Mouse (Mus musculus) central nervous system, embryonic 14 days (tissue): ENCODE measurements around the gene Spatc1l. TPM values are rescaled to one million over a fixed set of nuclear protein-coding genes. Genes with fewer than 3 reads are reported as not detected.

Experiments
- polyA plus RNA-seq: library from polyadenylated mRNA; depleted of rRNA; stranded (reverse); fragments of >200 nt; gene quantifications from 2 replicates; pipeline ENCODE4 v1.2.3, GENCODE M21; 2012; rRNA removed

Spatc1l gene
- 0.29 and 0.37 TPM in 2 replicates for polyA plus RNA-seq

DNA sequence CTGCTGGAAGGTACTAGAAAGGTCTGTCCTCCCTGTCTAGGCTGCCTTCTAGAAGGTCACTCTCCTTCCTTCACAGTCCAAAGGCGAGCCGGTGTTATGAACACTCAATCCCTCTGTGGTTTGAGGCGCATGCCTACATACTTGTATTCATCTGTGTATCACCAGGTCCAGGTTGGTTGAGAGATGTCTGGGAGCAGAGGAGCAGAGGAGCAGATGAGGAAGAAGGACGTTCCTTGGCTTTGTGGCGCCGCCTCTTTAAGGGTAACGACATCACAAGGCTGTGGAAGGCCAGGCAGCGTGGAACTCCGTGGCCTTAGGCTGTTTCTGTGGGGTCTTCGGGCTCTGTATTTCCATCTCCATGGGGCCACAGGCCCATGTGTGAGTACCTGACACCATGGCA lies at the start of gene Spatc1l:
TSS of gene Spatc1l (plus strand) at position 301 of the 400 bp plus-strand sequence.

DNA sequence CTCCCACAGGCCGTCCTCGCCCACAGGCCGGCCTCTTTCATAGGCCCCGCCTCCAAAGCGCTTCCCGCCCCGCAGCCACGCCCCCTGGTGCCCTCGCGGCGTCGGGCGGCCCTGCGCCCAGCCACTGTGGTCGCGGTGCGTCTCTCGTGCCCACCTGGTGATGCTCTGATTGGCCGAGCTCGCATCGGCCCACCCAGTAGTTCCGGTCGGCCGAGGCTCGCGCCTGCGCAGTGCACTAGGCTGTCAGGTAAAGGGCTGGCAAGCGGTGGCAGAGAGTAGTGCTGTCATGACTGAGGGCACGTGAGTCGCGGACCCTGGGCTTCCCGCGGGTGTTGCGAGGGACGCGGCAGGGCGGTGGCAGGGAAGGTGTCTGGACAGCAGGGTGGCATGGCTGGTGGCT lies 30.7 kb upstream of the Spatc1l start, which contains the start of gene Lss:
TSS of gene Lss (plus strand) at position 214 of the 400 bp plus-strand sequence.

DNA sequence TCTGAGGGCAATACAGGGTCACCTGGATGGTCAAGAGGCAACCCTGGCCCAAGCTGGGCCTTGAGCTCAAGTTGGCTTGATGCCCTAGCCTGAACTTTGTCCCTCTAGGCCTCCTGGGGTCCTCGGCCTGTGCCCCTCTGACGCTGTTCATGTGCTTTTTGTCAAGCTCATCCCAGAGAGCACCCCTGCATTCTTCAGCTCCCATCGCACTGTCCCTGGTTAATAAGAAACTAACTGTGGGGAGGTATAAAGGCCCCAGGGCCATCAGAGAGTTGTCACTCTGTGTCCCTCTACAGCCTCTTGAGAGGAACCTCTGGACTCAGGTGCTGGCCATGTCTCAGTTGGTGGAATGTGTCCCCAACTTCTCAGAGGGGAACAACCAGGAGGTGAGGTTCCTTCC lies 13.3 kb downstream of the Spatc1l start, which contains the start of gene Ftcd:
TSS of gene Ftcd (plus strand) at position 275 of the 400 bp plus-strand sequence.

Other genes with a start within 250 kb of the Spatc1l start
- 41.2 and 44.0 TPM in 2 replicates for gene Dip2a, start 217.0 kb upstream of the Spatc1l start, polyA plus RNA-seq
- gene AC141477.1, start 121.8 kb upstream of the Spatc1l start, polyA plus RNA-seq: not detected in 2 replicates
- gene Pcnt, start 119.5 kb upstream of the Spatc1l start, polyA plus RNA-seq: 27.2 and 33.1 TPM in 2 replicates
- gene 2610028H24Rik, start 113.2 kb upstream of the Spatc1l start, polyA plus RNA-seq: not detected in 2 replicates
- gene Mcm3ap, start 93.3 kb upstream of the Spatc1l start, polyA plus RNA-seq: 60.3 and 61.4 TPM in 2 replicates
- 3.4 TPM in 2 replicates for gene Ybey, start 93.2 kb upstream of the Spatc1l start, polyA plus RNA-seq
- gene Lss, start 30.7 kb upstream of the Spatc1l start, polyA plus RNA-seq: 42.9 and 44.9 TPM in 2 replicates
- gene Ftcd, start 13.4 kb downstream of the Spatc1l start, polyA plus RNA-seq: 0.04 TPM in 2 replicates
- gene Col6a2, start 61.4 kb downstream of the Spatc1l start, polyA plus RNA-seq: 30.1 and 102 TPM in 2 replicates
- 32.5 and 118 TPM in 2 replicates for gene Col6a1, start 163.9 kb downstream of the Spatc1l start, polyA plus RNA-seq